Mouse (Mus musculus) neural tube, embryonic 12.5 days (tissue): Measurements from ENCODE around the gene Pakap. TPM values are rescaled to one million over a fixed set of nuclear protein-coding genes. Genes with fewer than 3 reads are reported as not detected.

Experiments
- ATAC-seq: fragments of 200-750 bp; cut with Nextera tagmentation; 2 replicates; pipeline ENCODE4 v1.8.0; 2017; ENCODE audit warnings: low read depth, mild to moderate bottlenecking, moderate TSS enrichment, moderate library complexity; ENCODE audit not compliant: low FRiP score
- H3K27ac ChIP-seq: fragments of 300-500 bp; sonication (generic); 2 replicates; pipeline ENCODE4 v1.5.1; 2016
- H3K27me3 ChIP-seq: fragments of 300-500 bp; sonication (generic); replicated peaks from 2 replicates; pipeline ENCODE4 v1.6.1; 2016; ENCODE audit warnings: mild to moderate bottlenecking
- H3K36me3 ChIP-seq: fragments of 300-500 bp; sonication (generic); 2 replicates; pipeline ENCODE4 v1.6.1; 2016; ENCODE audit warnings: mild to moderate bottlenecking
- H3K4me1 ChIP-seq: fragments of 300-500 bp; sonication (generic); 2 replicates; pipeline ENCODE4 v1.6.1; 2016
- H3K4me2 ChIP-seq: fragments of 300-500 bp; sonication (generic); replicated peaks from 2 replicates; pipeline ENCODE4 v1.6.1; 2016; ENCODE audit warnings: mild to moderate bottlenecking
- H3K4me3 ChIP-seq: fragments of 300-500 bp; sonication (generic); 2 replicates; pipeline ENCODE4 v1.5.1; 2016
- H3K9ac ChIP-seq: fragments of 300-500 bp; sonication (generic); 2 replicates; pipeline ENCODE4 v1.6.1; 2016; ENCODE audit warnings: mild to moderate bottlenecking
- H3K9me3 ChIP-seq: fragments of 300-500 bp; sonication (generic); 2 replicates; pipeline ENCODE4 v1.6.1; 2016; ENCODE audit warnings: mild to moderate bottlenecking
- WGBS: fragments of 180-500 bp; shearing (Covaris S2); methylation state at CpG from one replicate; pipeline ENCODE4 v1.1.7; 2016; 5-methylcytosine and 5-hydroxymethylcytosine counted together
- polyA plus RNA-seq: library from polyadenylated mRNA; unstranded; fragments of >200 nt; fragmentation: Nextera tagmentation; extraction: Ambion mirVana; gene quantifications from 2 replicates; pipeline ENCODE4 v1.2.1, GENCODE M21; 2016

Gene Pakap
- polyA plus RNA-seq, 1 experiment from 2014 or later: 16.7 TPM

- no peak overlapping the region for H3K27ac ChIP-seq
- H3K4me2 ChIP-seq: no peak overlapping the region
- 90% methylated on average over 11 of the region's 11 CpGs for WGBS
- ATAC-seq: no peak
- no peak overlapping the region for H3K9ac ChIP-seq
- no peaks in the 10 kb centered on the region for H3K4me1 ChIP-seq
- no peak overlapping the region for H3K4me3 ChIP-seq
- no peaks in the 10 kb centered on the region for H3K36me3 ChIP-seq
- no peaks in the 10 kb centered on the region for H3K9me3 ChIP-seq
- no peaks in the 10 kb centered on the region for H3K27me3 ChIP-seq
These were observed 8.1 kb downstream of the Pakap start for GRCm38 (mm10) chr4:57576095-57576494.

- no peak overlapping the region for H3K27ac ChIP-seq
- 95% methylated on average over 10 of the region's 10 CpGs for WGBS
- H3K36me3 ChIP-seq: no peaks in the 10 kb centered on the region
- no peak overlapping the region for H3K4me2 ChIP-seq
- no peak overlapping the region for H3K9ac ChIP-seq
- no peaks in the 10 kb centered on the region for H3K4me1 ChIP-seq
- H3K9me3 ChIP-seq: no peaks in the 10 kb centered on the region
- H3K27me3 ChIP-seq: no peaks in the 10 kb centered on the region
- no peak for ATAC-seq
- no peak overlapping the region for H3K4me3 ChIP-seq
These were observed 11.7 kb downstream of the Pakap start for GRCm38 (mm10) chr4:57579683-57580082.

- H3K36me3 ChIP-seq: no peaks in the 10 kb centered on the region
- no peaks in the 10 kb centered on the region for H3K9me3 ChIP-seq
- no peak overlapping the region for H3K9ac ChIP-seq
- H3K4me3 ChIP-seq: no peak overlapping the region
- no peaks in the 10 kb centered on the region for H3K27me3 ChIP-seq
- no peaks in the 10 kb centered on the region for H3K4me1 ChIP-seq
- H3K27ac ChIP-seq: no peak overlapping the region
- 77% methylated on average over 6 of the region's 6 CpGs for WGBS
- ATAC-seq: no peak
- no peak overlapping the region for H3K4me2 ChIP-seq
These were observed 17.4 kb downstream of the Pakap start for GRCm38 (mm10) chr4:57585281-57585800.

GRCm38 (mm10) chr4:57586933-57587658 lies 19.1 kb downstream of the Pakap start:
- Histone ChIP-seq H3K9me3 (no peaks in the 10 kb centered on the region), H3K27me3 (no peaks in the 10 kb centered on the region), H3K4me2 (no peak overlapping the region), H3K9ac (no peak overlapping the region), H3K4me1 (no peaks in the 10 kb centered on the region), H3K27ac (no peak overlapping the region), H3K4me3 (no peak overlapping the region), H3K36me3 (no peaks in the 10 kb centered on the region)
- WGBS: 70% methylated on average over 7 of the region's 7 CpGs
- ATAC-seq: no peak

- no peak overlapping the region for H3K27ac ChIP-seq
- no peak overlapping the region for H3K4me3 ChIP-seq
- no peaks in the 10 kb centered on the region for H3K9me3 ChIP-seq
- H3K4me2 ChIP-seq: no peak overlapping the region
- H3K27me3 ChIP-seq: no peaks in the 10 kb centered on the region
- no peaks in the 10 kb centered on the region for H3K36me3 ChIP-seq
- ATAC-seq: no peak
- WGBS: 97% methylated on average over 1 of the region's 1 CpGs
- H3K9ac ChIP-seq: no peak overlapping the region
- no peaks in the 10 kb centered on the region for H3K4me1 ChIP-seq
These were observed 20.4 kb downstream of the Pakap start for GRCm38 (mm10) chr4:57588356-57588755.

GRCm38 (mm10) chr4:57592751-57593150 lies 24.8 kb downstream of the Pakap start:
- no peak overlapping the region for H3K9ac ChIP-seq
- no peaks in the 10 kb centered on the region for H3K9me3 ChIP-seq
- H3K36me3 ChIP-seq: no peaks in the 10 kb centered on the region
- H3K4me3 ChIP-seq: no peak overlapping the region
- no peaks in the 10 kb centered on the region for H3K4me1 ChIP-seq
- no peak for ATAC-seq
- no peak overlapping the region for H3K27ac ChIP-seq
- H3K4me2 ChIP-seq: no peak overlapping the region
- 74% methylated on average over 4 of the region's 4 CpGs for WGBS
- no peaks in the 10 kb centered on the region for H3K27me3 ChIP-seq

- no peaks in the 10 kb centered on the region for H3K27me3 ChIP-seq
- no peaks in the 10 kb centered on the region for H3K36me3 ChIP-seq
- no peaks in the 10 kb centered on the region for H3K9me3 ChIP-seq
- no peak overlapping the region for H3K4me2 ChIP-seq
- H3K4me1 ChIP-seq: no peaks in the 10 kb centered on the region
- WGBS: 89% methylated on average over 6 of the region's 6 CpGs
- H3K27ac ChIP-seq: no peak overlapping the region
- H3K9ac ChIP-seq: no peak overlapping the region
- no peak overlapping the region for H3K4me3 ChIP-seq
- ATAC-seq: no peak
These were observed 32.0 kb downstream of the Pakap start for GRCm38 (mm10) chr4:57599946-57600345.

- no peaks in the 10 kb centered on the region for H3K9me3 ChIP-seq
- no peak for ATAC-seq
- WGBS: 91% methylated on average over 11 of the region's 11 CpGs
- no peak overlapping the region for H3K9ac ChIP-seq
- H3K27me3 ChIP-seq: no peaks in the 10 kb centered on the region
- no peaks in the 10 kb centered on the region for H3K4me1 ChIP-seq
- H3K27ac ChIP-seq: no peak overlapping the region
- no peaks in the 10 kb centered on the region for H3K36me3 ChIP-seq
- H3K4me3 ChIP-seq: no peak overlapping the region
- no peak overlapping the region for H3K4me2 ChIP-seq
These were observed 32.9 kb downstream of the Pakap start for GRCm38 (mm10) chr4:57600685-57601457.

- no peak overlapping the region for H3K4me2 ChIP-seq
- no peaks in the 10 kb centered on the region for H3K9me3 ChIP-seq
- H3K4me1 ChIP-seq: no peaks in the 10 kb centered on the region
- no peak overlapping the region for H3K9ac ChIP-seq
- no peaks in the 10 kb centered on the region for H3K27me3 ChIP-seq
- H3K27ac ChIP-seq: no peak overlapping the region
- H3K36me3 ChIP-seq: no peaks in the 10 kb centered on the region
- H3K4me3 ChIP-seq: no peak overlapping the region
- WGBS: 88% methylated on average over 9 of the region's 9 CpGs
- no peak for ATAC-seq
These were observed 33.5 kb downstream of the Pakap start for GRCm38 (mm10) chr4:57601458-57601835.

- no peak for ATAC-seq
- Histone ChIP-seq H3K27me3 (no peaks in the 10 kb centered on the region), H3K4me2 (no peak overlapping the region), H3K36me3 (no peaks in the 10 kb centered on the region), H3K9me3 (no peaks in the 10 kb centered on the region), H3K4me1 (no peaks in the 10 kb centered on the region), H3K4me3 (no peak overlapping the region), H3K27ac (no peak overlapping the region), H3K9ac (no peak overlapping the region)
- 83% methylated on average over 10 of the region's 10 CpGs for WGBS
These were observed 34.1 kb downstream of the Pakap start for GRCm38 (mm10) chr4:57601903-57602617.

- no peaks in the 10 kb centered on the region for H3K4me1 ChIP-seq
- H3K27me3 ChIP-seq: no peaks in the 10 kb centered on the region
- H3K27ac ChIP-seq: no peak overlapping the region
- no peaks in the 10 kb centered on the region for H3K36me3 ChIP-seq
- no peaks in the 10 kb centered on the region for H3K9me3 ChIP-seq
- no peak for ATAC-seq
- WGBS: 86% methylated on average over 3 of the region's 3 CpGs
- H3K9ac ChIP-seq: no peak overlapping the region
- H3K4me2 ChIP-seq: no peak overlapping the region
- H3K4me3 ChIP-seq: no peak overlapping the region
These were observed 38.3 kb downstream of the Pakap start for GRCm38 (mm10) chr4:57606258-57606657.

GRCm38 (mm10) chr4:57607247-57607942 lies 39.4 kb downstream of the Pakap start:
- no peak overlapping the region for H3K27ac ChIP-seq
- H3K27me3 ChIP-seq: no peaks in the 10 kb centered on the region
- no peak overlapping the region for H3K4me3 ChIP-seq
- no peaks in the 10 kb centered on the region for H3K36me3 ChIP-seq
- peak; percentile 70 for ATAC-seq
- H3K4me1 ChIP-seq: no peaks in the 10 kb centered on the region
- WGBS: 39% methylated on average over 22 of the region's 22 CpGs
- no peak overlapping the region; the same call in 1 of the 2 replicates for H3K4me2 ChIP-seq
- no peaks in the 10 kb centered on the region for H3K9me3 ChIP-seq
- no peak overlapping the region for H3K9ac ChIP-seq
